Mouse (Mus musculus): ENCODE results near the gene Kat7.

The Kat7 gene

DNA sequence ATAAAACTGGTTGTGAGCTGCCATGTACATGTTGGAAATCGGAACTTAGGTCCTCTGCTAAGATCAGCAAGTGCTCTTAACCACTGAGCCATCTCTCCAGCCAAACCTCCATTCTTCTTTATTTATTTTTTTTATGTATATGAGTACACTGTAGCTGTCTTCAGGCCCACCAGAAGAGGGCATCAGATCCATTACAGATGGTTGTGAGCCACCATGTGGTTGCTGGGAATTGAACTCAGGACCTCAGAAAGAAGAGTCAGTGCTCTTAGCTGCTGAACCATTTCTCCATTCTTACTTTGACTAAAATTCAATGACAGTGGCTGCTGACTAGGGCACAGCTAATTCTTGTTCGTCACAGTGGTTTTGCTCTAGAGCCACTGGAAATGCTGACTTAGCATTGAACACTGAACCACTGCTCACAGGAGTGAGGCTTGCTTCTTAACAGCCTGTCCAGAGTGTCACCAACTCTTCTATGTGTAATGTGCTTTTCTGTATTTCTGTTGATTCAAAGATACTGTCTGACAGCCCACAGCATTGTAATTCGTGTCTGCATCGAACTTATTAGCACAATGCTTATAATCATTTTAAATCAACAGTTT lies 30.9 kb downstream of the Kat7 start:
- no peak for DNase-seq (ENCODE audit: low spot score)

- no peak for DNase-seq (ENCODE audit: low spot score)
Measured at GRCm38 (mm10) chr11:95276056-95276455, 34.0 kb downstream of the Kat7 start.

GRCm38 (mm10) chr11:95274613-95275012 lies 35.4 kb downstream of the Kat7 start:
- DNase-seq (ENCODE audit: low spot score): no peak

DNA sequence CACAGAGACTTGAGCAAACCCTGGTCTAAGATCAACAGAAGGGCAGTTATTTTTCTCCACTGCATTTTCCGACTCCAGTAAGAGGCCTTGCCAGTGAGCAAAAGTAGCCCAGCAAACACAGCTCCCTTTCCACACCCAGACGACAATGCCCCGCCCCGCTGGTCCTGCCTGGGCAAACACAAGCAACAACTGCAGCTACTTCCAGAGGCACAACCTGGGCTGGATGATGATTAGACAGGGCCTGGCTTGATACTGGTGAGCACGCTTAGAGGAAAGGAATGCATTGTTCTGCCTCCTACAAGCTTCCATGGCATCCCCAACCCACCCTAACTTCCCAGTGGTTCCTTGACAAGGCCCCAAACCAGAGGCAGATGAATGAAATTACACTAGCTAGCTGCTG lies 36.4 kb downstream of the Kat7 start:
- DNase-seq (ENCODE audit: low spot score): no peak

DNA sequence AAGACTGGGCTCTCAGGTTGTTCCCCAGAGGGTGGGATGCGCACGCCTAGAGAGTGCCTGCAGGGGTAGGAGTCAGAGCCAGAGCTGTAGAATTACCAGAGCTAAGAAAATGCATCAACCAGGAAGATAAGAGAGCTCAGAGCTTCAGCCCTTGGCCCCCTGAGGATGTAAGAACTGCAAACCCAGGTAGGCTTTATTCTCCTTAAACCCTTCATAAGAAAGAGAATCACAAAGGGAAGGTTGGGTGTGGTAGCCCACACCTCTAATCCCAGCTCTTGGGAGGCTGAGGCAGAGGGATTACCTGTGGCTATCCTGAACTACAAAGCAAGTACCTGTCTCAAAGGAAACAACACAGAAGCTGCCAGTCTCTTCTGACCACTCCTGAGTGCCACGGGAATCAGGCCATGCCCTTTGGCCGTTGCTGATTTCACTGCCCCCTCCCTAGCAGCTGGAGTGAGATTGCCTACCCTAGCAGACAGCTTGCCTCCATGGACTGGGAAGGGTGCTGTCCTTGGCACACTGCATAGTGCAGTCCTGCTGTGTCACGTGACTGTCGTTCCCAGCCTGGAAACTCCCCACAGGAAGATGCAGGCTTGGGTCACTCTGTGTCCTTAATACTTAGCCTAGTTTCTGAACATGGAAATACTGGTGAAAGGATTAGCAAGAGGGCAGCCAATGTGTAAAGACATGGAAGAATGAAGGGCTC lies 43.4 kb downstream of the Kat7 start:
- DNase-seq (ENCODE audit: low spot score): no peak

- no peak for DNase-seq (ENCODE audit: low spot score)
Measured at GRCm38 (mm10) chr11:95264455-95265013, 45.5 kb downstream of the Kat7 start.

DNA sequence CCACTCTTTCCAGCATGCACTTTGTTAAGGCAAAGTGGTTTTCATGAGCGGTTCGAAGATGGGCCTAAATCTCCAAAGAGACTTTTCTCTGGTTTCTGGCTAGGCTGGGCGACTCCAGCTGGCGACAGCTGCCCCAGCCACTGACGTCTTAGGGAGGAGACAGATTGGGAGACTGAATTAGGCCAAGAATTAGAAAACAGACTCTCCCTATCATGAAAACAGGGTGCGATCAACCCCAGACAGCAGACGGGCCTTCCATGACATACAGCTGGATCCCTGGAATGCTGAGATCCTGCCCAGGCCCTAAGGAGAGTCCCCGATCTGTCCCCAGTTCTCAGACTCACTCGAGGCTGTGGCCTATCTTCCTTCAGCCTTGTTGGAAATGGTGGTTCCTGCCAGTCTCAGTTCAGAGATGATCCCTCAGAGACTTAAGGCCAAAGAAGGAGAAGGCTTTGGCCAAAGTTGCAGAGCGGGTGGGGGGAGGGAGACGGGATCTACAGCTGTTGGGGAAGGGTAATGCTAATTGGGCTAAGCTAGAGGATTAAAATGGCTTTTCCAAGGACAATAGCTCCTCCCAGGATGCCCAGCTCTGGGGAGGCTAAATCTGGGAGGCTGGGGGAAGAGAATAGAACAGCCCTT lies 46.1 kb downstream of the Kat7 start:
- no peak for DNase-seq (ENCODE audit: low spot score)

- DNase-seq (ENCODE audit: low spot score): no peak
Measured at GRCm38 (mm10) chr11:95261178-95261751, 48.8 kb downstream of the Kat7 start, which contains the start of gene Tac4. TSS of gene Tac4 (plus strand) at chr11:95261529.

- peak; percentile 75 for DNase-seq (ENCODE audit: low spot score)
Measured at GRCm38 (mm10) chr11:95259088-95259849, 50.8 kb downstream of the Kat7 start.

- DNase-seq (ENCODE audit: low spot score): no peak
Measured at GRCm38 (mm10) chr11:95258490-95258889, 51.6 kb downstream of the Kat7 start.

DNA sequence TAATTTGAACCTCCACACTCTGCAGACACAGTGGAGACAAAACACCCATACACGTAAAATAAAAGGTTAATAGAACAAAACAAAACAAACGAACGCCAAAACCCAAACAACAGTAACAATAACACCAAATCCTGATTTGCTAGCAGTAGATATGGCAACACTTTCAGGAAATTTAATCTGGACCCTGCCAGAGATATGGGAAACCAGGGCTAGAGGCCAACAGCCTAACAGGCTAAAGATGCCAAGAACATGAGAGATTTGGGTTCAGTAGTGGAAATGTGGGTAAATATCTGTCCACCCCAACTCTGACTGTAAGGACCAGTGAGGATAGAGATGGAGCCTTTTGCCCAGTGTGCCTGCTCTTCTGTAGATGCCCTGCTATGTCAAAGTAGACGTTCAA lies 52.1 kb downstream of the Kat7 start:
- no peak for DNase-seq (ENCODE audit: low spot score)

DNA sequence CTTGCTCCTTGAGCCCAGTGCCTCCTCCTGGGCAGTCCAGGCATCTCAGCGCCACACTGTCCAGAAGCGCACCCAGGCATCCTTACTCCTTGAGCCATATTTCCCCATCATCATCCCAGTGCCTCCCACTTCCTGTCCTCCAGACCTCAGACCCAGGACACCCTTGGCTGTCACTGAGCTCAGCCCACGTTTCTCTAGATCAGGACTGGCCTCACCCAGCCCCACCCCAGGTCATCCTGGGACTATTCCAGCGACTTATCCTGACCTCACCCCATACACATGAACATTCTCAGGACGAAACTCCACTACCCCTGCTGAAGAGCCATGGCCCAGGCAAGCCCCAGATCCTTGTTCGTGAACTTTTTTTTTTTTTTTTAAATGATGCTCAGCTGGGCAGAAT lies 54.3 kb downstream of the Kat7 start:
- no peak for DNase-seq (ENCODE audit: low spot score)

GRCm38 (mm10) chr11:95254165-95254564 lies 55.9 kb downstream of the Kat7 start:
- DNase-seq (ENCODE audit: low spot score): no peak

DNA sequence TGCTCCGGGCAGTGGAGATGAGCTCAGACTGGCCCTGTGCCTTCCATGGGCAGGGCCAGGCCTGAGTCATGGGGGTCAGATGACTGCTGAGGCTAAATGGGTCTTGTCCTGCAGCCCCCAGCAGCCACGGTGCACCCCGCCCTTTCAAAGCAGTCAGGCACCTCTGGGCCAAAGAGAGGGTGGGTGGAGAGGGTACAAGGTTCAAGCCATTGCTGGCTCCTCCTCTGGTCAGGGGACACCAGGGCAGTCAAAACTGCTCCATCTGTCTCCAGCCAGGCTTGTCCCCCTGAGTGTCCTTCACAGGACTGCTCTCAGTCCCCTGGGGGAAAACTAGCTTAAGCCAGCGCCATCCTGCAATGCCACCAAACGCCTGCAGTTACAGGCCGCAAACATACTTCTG lies 57.9 kb downstream of the Kat7 start:
- DNase-seq (ENCODE audit: low spot score): no peak

- no peak for DNase-seq (ENCODE audit: low spot score)
Measured at GRCm38 (mm10) chr11:95251295-95251694, 58.8 kb downstream of the Kat7 start.

DNA sequence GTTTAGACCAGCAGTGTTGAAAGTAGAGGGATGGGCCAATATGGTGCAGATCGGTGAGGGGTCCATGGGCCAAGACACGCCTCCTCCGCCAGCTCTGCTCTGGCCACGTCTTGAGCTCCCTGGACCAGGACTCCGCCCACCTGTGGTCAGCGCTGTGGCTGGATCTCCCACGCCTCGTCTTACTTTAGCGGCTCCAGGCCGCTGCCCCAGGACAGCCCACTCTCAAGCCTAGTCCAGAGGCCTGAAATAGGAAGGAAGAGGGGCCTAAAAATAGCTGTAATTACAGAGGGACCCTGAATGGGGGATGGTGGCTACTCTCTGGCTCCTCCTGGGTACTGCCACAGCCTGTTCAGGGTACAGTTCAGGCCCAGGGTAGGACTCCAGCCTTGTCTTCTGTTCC lies 59.9 kb downstream of the Kat7 start:
- no peak for DNase-seq (ENCODE audit: low spot score)

- DNase-seq (ENCODE audit: low spot score): no peak
Measured at GRCm38 (mm10) chr11:95247065-95247464, 63.0 kb downstream of the Kat7 start.

DNA sequence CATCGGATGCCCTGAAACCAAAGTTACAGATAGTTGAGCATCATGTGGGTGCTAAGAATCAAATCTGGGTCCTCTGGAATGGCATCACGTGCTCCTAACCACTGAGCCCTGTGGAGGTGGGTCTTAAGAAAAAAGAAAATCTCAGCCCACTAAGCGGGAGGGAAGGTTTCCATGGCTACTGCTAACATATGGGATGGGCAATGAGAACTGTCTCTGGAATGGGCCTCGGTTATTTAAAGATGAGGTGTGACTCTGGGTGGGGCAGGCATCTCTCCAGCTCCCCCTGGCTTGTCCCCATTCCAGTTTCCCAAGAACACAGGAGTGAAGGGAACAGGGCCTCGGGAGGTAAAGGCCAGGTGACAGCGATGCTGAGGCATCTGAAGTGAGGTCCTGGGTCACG lies 64.6 kb downstream of the Kat7 start:
- DNase-seq (ENCODE audit: low spot score): no peak

DNA sequence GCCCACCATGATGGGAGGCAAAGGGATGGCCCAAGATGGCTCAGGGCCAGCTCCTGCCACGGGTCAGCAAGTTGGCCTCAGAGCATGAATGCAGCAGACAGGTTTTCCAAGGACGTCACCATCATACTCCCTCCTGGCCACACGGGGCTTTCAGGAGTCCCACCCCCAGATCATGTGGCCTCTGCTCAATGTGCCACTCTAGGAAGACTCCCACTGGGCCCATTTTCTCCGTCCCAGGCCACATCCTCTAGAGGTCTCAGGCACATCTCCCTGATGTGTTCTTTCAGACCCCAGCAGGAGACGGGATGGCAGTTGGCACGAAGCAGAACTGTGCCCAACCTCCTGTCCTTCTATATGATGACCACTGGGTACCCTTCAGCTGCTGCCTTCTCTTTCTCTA lies 67.4 kb downstream of the Kat7 start:
- DNase-seq (ENCODE audit: low spot score): no peak

- no peak for DNase-seq (ENCODE audit: low spot score)
Measured at GRCm38 (mm10) chr11:95238477-95238876, 71.6 kb downstream of the Kat7 start.

DNA sequence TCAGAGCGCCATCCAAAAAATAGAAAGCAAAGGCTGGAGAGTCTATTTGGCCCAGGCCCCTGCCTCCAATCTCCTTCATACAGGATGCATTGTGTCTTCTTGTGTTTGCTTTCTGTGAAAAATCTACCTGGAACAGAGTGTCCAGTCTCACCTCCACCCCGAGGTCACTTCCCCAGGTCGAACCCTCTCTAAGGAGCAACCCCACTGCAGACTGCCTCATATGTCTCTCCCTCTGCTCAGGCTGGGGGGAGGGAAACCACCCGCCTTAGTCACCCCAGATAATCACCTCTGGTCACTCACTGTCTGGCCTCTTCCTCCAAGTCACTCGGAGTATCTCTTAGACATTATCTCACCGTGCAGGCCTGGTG lies 77.7 kb downstream of the Kat7 start:
- no peak for DNase-seq (ENCODE audit: low spot score)

DNA sequence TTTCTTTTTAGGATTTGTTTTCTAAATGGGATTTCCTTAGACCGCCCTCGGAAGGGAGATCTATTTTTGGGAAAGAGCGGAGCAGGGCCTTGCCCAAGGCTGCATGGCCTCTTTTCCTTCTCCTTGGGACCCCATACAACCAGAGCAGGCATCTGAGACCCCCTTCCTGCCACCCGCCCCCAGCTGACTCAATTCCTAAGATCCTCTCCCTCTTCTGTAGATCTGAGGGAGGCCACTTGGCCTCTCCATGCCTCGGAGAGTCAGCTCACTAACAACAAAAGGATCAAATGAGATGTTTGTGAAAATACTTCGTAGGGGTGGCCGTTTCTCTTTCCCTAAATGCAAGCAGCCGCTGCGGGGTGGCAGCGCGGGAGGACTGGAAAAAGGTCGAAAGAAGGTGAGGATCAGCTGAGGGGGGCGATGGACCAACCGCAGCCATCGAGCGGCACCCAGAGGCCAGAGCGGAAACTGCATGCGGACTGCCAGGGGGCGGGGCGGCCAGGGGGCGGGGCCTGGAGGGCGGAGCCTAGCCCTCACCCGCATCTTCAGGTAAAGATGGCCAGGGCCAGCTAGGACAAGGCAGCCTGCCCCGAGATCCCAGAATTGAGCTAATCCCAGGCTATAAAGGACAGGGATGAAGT lies 78.2 kb downstream of the Kat7 start:
- peak; percentile 21 for DNase-seq (ENCODE audit: low spot score)

All from left cerebral cortex, adult 11 months (tissue).